Mouse (Mus musculus) kidney, adult 2 months (tissue): ENCODE results near the gene Esrrg.

Source experiments
- CTCF ChIP-seq: fragments of 200-500 bp; conservative IDR thresholded peaks from 2 replicates; pipeline ENCODE4 v1.5.1; 2011; ENCODE audit warnings: low read depth, mild to moderate bottlenecking, control low read depth, low read length, moderate library complexity, mixed read lengths; ENCODE audit not compliant: insufficient read depth, insufficient read length
- POLR2A ChIP-seq: fragments of 200-500 bp; IDR thresholded peaks from one replicate; pipeline ENCODE4 v1.6.1; 2011; ENCODE audit warnings: low read depth, low read length, control low read depth

DNA sequence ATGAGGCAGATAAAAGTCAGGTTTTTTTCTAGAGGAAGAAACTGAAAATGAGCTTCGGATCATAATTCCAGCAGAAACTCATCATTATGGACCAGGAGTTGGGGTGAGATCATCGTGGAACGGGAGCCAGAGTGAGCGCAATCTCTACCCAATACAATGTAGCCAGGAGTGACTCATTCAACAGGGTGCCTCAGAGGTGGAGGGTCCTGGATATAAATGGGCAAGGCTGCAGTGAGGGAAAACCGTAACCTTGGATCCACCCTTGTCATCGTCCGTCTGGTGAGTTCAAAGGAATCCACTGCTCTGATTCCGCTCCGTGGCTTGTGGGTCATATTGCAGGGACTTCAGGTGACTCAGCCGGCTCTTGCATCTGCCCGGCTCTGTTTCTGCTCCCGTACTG, 131.9 kb downstream of the Esrrg start:
- TF ChIP-seq CTCF (no peak), POLR2A (no peak)
